Mouse (Mus musculus): ENCODE results near the gene Grm4. TPM values are rescaled to one million over a fixed set of nuclear protein-coding genes. Genes with fewer than 3 reads are reported as not detected.
"Not testable (repeated sequence)": the region's sequence is repeated elsewhere in the genome, so short reads cannot be mapped to it uniquely, and the experiment has no call there.

The Grm4 gene
- total and polyA plus RNA-seq, 3 experiments = 0.13 to 0.47 (median 0.16) TPM

- Histone ChIP-seq H3K79me2 (replicated peaks; ENCODE audit: control insufficient read depth, insufficient read depth, low read length) (no peaks in the 10 kb centered on the region), H3K27ac (no peak overlapping the region), H3K36me3 (ENCODE audit: control insufficient read depth, insufficient read depth, low read length) (no peaks in the 10 kb centered on the region), H3K27me3 (ENCODE audit: control insufficient read depth, insufficient read depth, low read length) (no peaks in the 10 kb centered on the region), H3K9ac (ENCODE audit: low read depth, low read length) (no peak overlapping the region), H3K4me1 (ENCODE audit: control insufficient read depth, insufficient read depth, low read length) (no peaks in the 10 kb centered on the region), H3K4me3 (no peak overlapping the region)
- WGBS = 87% methylated on average over 8 of the region's 8 CpGs
- TF ChIP-seq CTCF (IDR thresholded peaks at IDR 0.05) (no peak), EP300 (IDR thresholded peaks at IDR 0.05; ENCODE audit: insufficient read depth, low read depth, low read length) (no peak), POLR2A (IDR thresholded peaks at IDR 0.05; ENCODE audit: insufficient read depth, low read depth, low read length) (no peak)
- intact Hi-C loops (cut with DNase I) = no loop called here
- no peak for DNase-seq
These were observed 131.2 kb downstream of the Grm4 start for GRCm38 (mm10) chr17:27390019-27390418.

GRCm38 (mm10) chr17:27389221-27390000 is 131.8 kb downstream of the Grm4 start:
- no peak overlapping the region for H3K27ac ChIP-seq
- no peak overlapping the region for H3K4me3 ChIP-seq
- H3K9ac ChIP-seq (ENCODE audit: low read depth, low read length) = no peak overlapping the region
- H3K27me3 ChIP-seq (ENCODE audit: control insufficient read depth, insufficient read depth, low read length) = no peaks in the 10 kb centered on the region
- H3K36me3 ChIP-seq (ENCODE audit: control insufficient read depth, insufficient read depth, low read length) = no peaks in the 10 kb centered on the region
- H3K4me1 ChIP-seq (ENCODE audit: control insufficient read depth, insufficient read depth, low read length) = no peaks in the 10 kb centered on the region
- H3K79me2 ChIP-seq (replicated peaks; ENCODE audit: control insufficient read depth, insufficient read depth, low read length) = no peaks in the 10 kb centered on the region
- DNase-seq = no peak
- 88% methylated on average over 13 of the region's 13 CpGs for WGBS
- intact Hi-C loops (cut with DNase I) = no loop called here
- no peak for TF ChIP-seq POLR2A (IDR thresholded peaks at IDR 0.05; ENCODE audit: insufficient read depth, low read depth, low read length)
- no peak for TF ChIP-seq CTCF (IDR thresholded peaks at IDR 0.05)
- TF ChIP-seq EP300 (IDR thresholded peaks at IDR 0.05; ENCODE audit: insufficient read depth, low read depth, low read length) = no peak

GRCm38 (mm10) chr17:27386438-27386837 is 134.8 kb downstream of the Grm4 start:
- intact Hi-C loops (cut with DNase I) = no loop called here
- Histone ChIP-seq H3K4me3 (no peak overlapping the region), H3K27me3 (ENCODE audit: control insufficient read depth, insufficient read depth, low read length) (no peaks in the 10 kb centered on the region), H3K36me3 (ENCODE audit: control insufficient read depth, insufficient read depth, low read length) (no peaks in the 10 kb centered on the region), H3K4me1 (ENCODE audit: control insufficient read depth, insufficient read depth, low read length) (no peaks in the 10 kb centered on the region), H3K9ac (ENCODE audit: low read depth, low read length) (no peak overlapping the region), H3K79me2 (replicated peaks; ENCODE audit: control insufficient read depth, insufficient read depth, low read length) (no peaks in the 10 kb centered on the region), H3K27ac (no peak overlapping the region)
- TF ChIP-seq CTCF (IDR thresholded peaks at IDR 0.05) (no peak), EP300 (IDR thresholded peaks at IDR 0.05; ENCODE audit: insufficient read depth, low read depth, low read length) (no peak), POLR2A (IDR thresholded peaks at IDR 0.05; ENCODE audit: insufficient read depth, low read depth, low read length) (no peak)
- no peak for DNase-seq
- 29% methylated on average over 1 of the region's 1 CpGs for WGBS

GRCm38 (mm10) chr17:27385513-27386261 is 135.5 kb downstream of the Grm4 start:
- H3K27ac ChIP-seq = no peak overlapping the region
- intact Hi-C loops (cut with DNase I) = no loop called here
- H3K27me3 ChIP-seq (ENCODE audit: control insufficient read depth, insufficient read depth, low read length) = no peaks in the 10 kb centered on the region
- 33% methylated on average over 17 of the region's 17 CpGs for WGBS
- H3K79me2 ChIP-seq (replicated peaks; ENCODE audit: control insufficient read depth, insufficient read depth, low read length) = no peaks in the 10 kb centered on the region
- H3K36me3 ChIP-seq (ENCODE audit: control insufficient read depth, insufficient read depth, low read length) = no peaks in the 10 kb centered on the region
- H3K9ac ChIP-seq (ENCODE audit: low read depth, low read length) = no peak overlapping the region
- no peak for TF ChIP-seq CTCF (IDR thresholded peaks at IDR 0.05)
- TF ChIP-seq POLR2A (IDR thresholded peaks at IDR 0.05; ENCODE audit: insufficient read depth, low read depth, low read length) = no peak
- no peak for TF ChIP-seq EP300 (IDR thresholded peaks at IDR 0.05; ENCODE audit: insufficient read depth, low read depth, low read length)
- H3K4me1 ChIP-seq (ENCODE audit: control insufficient read depth, insufficient read depth, low read length) = no peaks in the 10 kb centered on the region
- DNase-seq = no peak
- no peak overlapping the region for H3K4me3 ChIP-seq

- TF ChIP-seq POLR2A (IDR thresholded peaks at IDR 0.05; ENCODE audit: insufficient read depth, low read depth, low read length) (no peak), CTCF (IDR thresholded peaks at IDR 0.05) (no peak), EP300 (IDR thresholded peaks at IDR 0.05; ENCODE audit: insufficient read depth, low read depth, low read length) (no peak)
- no peak overlapping the region for H3K9ac ChIP-seq (ENCODE audit: low read depth, low read length)
- H3K27ac ChIP-seq = no peak overlapping the region
- H3K27me3 ChIP-seq (ENCODE audit: control insufficient read depth, insufficient read depth, low read length) = no peaks in the 10 kb centered on the region
- intact Hi-C loops (cut with DNase I) = no loop called here
- H3K36me3 ChIP-seq (ENCODE audit: control insufficient read depth, insufficient read depth, low read length) = no peaks in the 10 kb centered on the region
- no peaks in the 10 kb centered on the region for H3K79me2 ChIP-seq (replicated peaks; ENCODE audit: control insufficient read depth, insufficient read depth, low read length)
- H3K4me1 ChIP-seq (ENCODE audit: control insufficient read depth, insufficient read depth, low read length) = no peaks in the 10 kb centered on the region
- H3K4me3 ChIP-seq = no peak overlapping the region
- WGBS = 61% methylated on average over 11 of the region's 11 CpGs
- no peak for DNase-seq
These were observed 138.3 kb downstream of the Grm4 start for GRCm38 (mm10) chr17:27382916-27383315.

GRCm38 (mm10) chr17:27380911-27381459 is 140.2 kb downstream of the Grm4 start:
- H3K36me3 ChIP-seq (ENCODE audit: control insufficient read depth, insufficient read depth, low read length); DNase-seq; H3K27ac ChIP-seq; H3K79me2 ChIP-seq (replicated peaks; ENCODE audit: control insufficient read depth, insufficient read depth, low read length); H3K27me3 ChIP-seq (ENCODE audit: control insufficient read depth, insufficient read depth, low read length); intact Hi-C loops (cut with DNase I); H3K4me3 ChIP-seq; H3K9ac ChIP-seq (ENCODE audit: low read depth, low read length); H3K4me1 ChIP-seq (ENCODE audit: control insufficient read depth, insufficient read depth, low read length): not testable (repeated sequence)
- 63% methylated on average over 9 of the region's 9 CpGs for WGBS

All from heart, adult 2 months (tissue).